Comparison of ENCODE assay signal across 25 mouse cellular contexts in genomic region chr4:99213123-99213522, GRCm38 (mm10).
"Had no signal": no experiment of that assay in that cellular context is flagged by ENCODE, and none has a peak within 500 bp of the region (broad histone marks: within the 10 kb centered on the region; RNA-seq: fewer than 3 reads in every experiment).

No protein-coding gene starts in this region.

- H3K9ac ChIP-seq: heart, embryonic 12.5 days; hindbrain, embryonic 12.5 days; hindbrain, embryonic 14.5 days; intestine, embryonic 15.5 days; limb, embryonic 12.5 days had no signal

- DNase-seq: gastrocnemius, adult 2 months; gastrocnemius, postnatal 10 days; gastrocnemius, postnatal 25 days; heart, adult 18-20 months; heart, postnatal 10 days; heart, postnatal 4 days; kidney, adult 18-20 months; kidney, adult 8-10 months; kidney, postnatal 10 days; kidney, postnatal 25 days; kidney, postnatal 4 days; liver had no signal

- H3K9me3 ChIP-seq: heart, embryonic 10.5 days; heart, embryonic 12.5 days; hindbrain, embryonic 10.5 days; hindbrain, embryonic 12.5 days; intestine, embryonic 15.5 days; limb, embryonic 10.5 days; limb, embryonic 12.5 days had no signal

- H3K4me1 ChIP-seq: hindbrain, embryonic 10.5 days; hindbrain, embryonic 12.5 days; limb, embryonic 10.5 days; limb, embryonic 12.5 days had no signal

- H3K27ac ChIP-seq: gastrocnemius, adult 2 months; heart, embryonic 10.5 days; hindbrain, embryonic 10.5 days; hindbrain, embryonic 12.5 days; hindbrain, embryonic 14.5 days; intestine, embryonic 15.5 days; layer of hippocampus, adult 2 months; limb, embryonic 10.5 days; limb, embryonic 12.5 days had no signal

- ATAC-seq: hindbrain, embryonic 16.5 days; inflammation-experienced regulatory T-cells, adult 6 months; intestine, embryonic 15.5 days; intestine, postnatal 0 days had no signal

- H3K4me3 ChIP-seq: gastrocnemius, adult 2 months; heart, embryonic 10.5 days; heart, embryonic 12.5 days; hindbrain, embryonic 10.5 days; hindbrain, embryonic 12.5 days; intestine, embryonic 15.5 days; layer of hippocampus, adult 2 months; limb, embryonic 10.5 days; limb, embryonic 12.5 days had no signal

- H3K27me3 ChIP-seq: heart, embryonic 12.5 days; hindbrain, embryonic 12.5 days; intestine, embryonic 15.5 days; limb, embryonic 12.5 days had no signal

- H3K36me3 ChIP-seq: intestine, embryonic 15.5 days had no signal

- H3K4me2 ChIP-seq: heart, embryonic 12.5 days; hindbrain, embryonic 12.5 days; hindbrain, embryonic 14.5 days; intestine, embryonic 15.5 days; limb, embryonic 12.5 days; liver, embryonic 11.5 days had no signal
